Mouse (Mus musculus): ENCODE results near the gene Tac4.

Tac4 gene

GRCm38 (mm10) chr11:95259088-95259849 lies 2.1 kb upstream of the Tac4 start:
- intact Hi-C loops (cut with DNase I) = loop anchor here (2.0 to 10.0 kb wide), 2 partner anchors 214 to 264 kb away; partner anchors contain the start of gene Pdk2

- intact Hi-C loops (cut with DNase I) = no loop called here
Measured at GRCm38 (mm10) chr11:95263816-95264454, 2.6 kb downstream of the Tac4 start.

- intact Hi-C loops (cut with DNase I) = no loop called here
Measured at GRCm38 (mm10) chr11:95264455-95265013, 3.2 kb downstream of the Tac4 start.

GRCm38 (mm10) chr11:95266540-95267245 lies 5.4 kb downstream of the Tac4 start:
- intact Hi-C loops (cut with DNase I) = no loop called here

GRCm38 (mm10) chr11:95273661-95274060 lies 12.3 kb downstream of the Tac4 start:
- intact Hi-C loops (cut with DNase I) = no loop called here

- intact Hi-C loops (cut with DNase I) = no loop called here
Measured at GRCm38 (mm10) chr11:95274613-95275012, 13.3 kb downstream of the Tac4 start.

- intact Hi-C loops (cut with DNase I) = no loop called here
Measured at GRCm38 (mm10) chr11:95276056-95276455, 14.7 kb downstream of the Tac4 start.

- intact Hi-C loops (cut with DNase I) = no loop called here
Measured at GRCm38 (mm10) chr11:95279061-95279659, 17.8 kb downstream of the Tac4 start.

GRCm38 (mm10) chr11:95282331-95282730 lies 21.0 kb downstream of the Tac4 start:
- intact Hi-C loops (cut with DNase I) = no loop called here

GRCm38 (mm10) chr11:95291998-95292397 lies 30.7 kb downstream of the Tac4 start:
- intact Hi-C loops (cut with DNase I) = no loop called here

GRCm38 (mm10) chr11:95293017-95293624 lies 31.8 kb downstream of the Tac4 start:
- intact Hi-C loops (cut with DNase I) = no loop called here

GRCm38 (mm10) chr11:95295736-95296135 lies 34.4 kb downstream of the Tac4 start:
- intact Hi-C loops (cut with DNase I) = no loop called here

GRCm38 (mm10) chr11:95298146-95298545 lies 36.8 kb downstream of the Tac4 start:
- intact Hi-C loops (cut with DNase I) = loop anchor here (2.0 kb wide), 1 partner anchor 37 kb away; the partner anchor contains the start of gene Tac4

- intact Hi-C loops (cut with DNase I) = loop anchor here (2.0 kb wide), 1 partner anchor 39 kb away; the partner anchor contains the start of gene Tac4
Measured at GRCm38 (mm10) chr11:95299886-95300285, 38.6 kb downstream of the Tac4 start.

- intact Hi-C loops (cut with DNase I) = no loop called here
Measured at GRCm38 (mm10) chr11:95301772-95302171, 40.4 kb downstream of the Tac4 start.

GRCm38 (mm10) chr11:95305600-95305999 lies 44.3 kb downstream of the Tac4 start:
- intact Hi-C loops (cut with DNase I) = no loop called here

- intact Hi-C loops (cut with DNase I) = no loop called here
Measured at GRCm38 (mm10) chr11:95307526-95307925, 46.2 kb downstream of the Tac4 start.

GRCm38 (mm10) chr11:95309510-95310006 lies 48.2 kb downstream of the Tac4 start:
- intact Hi-C loops (cut with DNase I) = no loop called here

GRCm38 (mm10) chr11:95310007-95310647 lies 48.8 kb downstream of the Tac4 start, which contains the start of gene Kat7:
TSS of gene Kat7 (minus strand) at chr11:95310246.
- intact Hi-C loops (cut with DNase I) = no loop called here
